Mouse (Mus musculus) C2C12 (cell line): ENCODE results near the gene Vmn1r165. TPM values are rescaled to one million over a fixed set of nuclear protein-coding genes. Genes with fewer than 3 reads are reported as not detected.
"Not testable (repeated sequence)": the region's sequence is repeated elsewhere in the genome, so short reads cannot be mapped to it uniquely, and the experiment has no call there.

Experiments
- H3K27me3 ChIP-seq: one replicate; pipeline ENCODE4 v1.6.1; 2011; ENCODE audit not compliant: control insufficient read depth, insufficient read depth, insufficient read length
- H3K36me3 ChIP-seq: one replicate; pipeline ENCODE4 v1.6.1; 2011; ENCODE audit not compliant: control insufficient read depth, insufficient read depth
- H3K4me3 ChIP-seq: one replicate; pipeline ENCODE4 v1.5.1; 2011; ENCODE audit warnings: mild to moderate bottlenecking, control low read depth; ENCODE audit not compliant: poor library complexity, insufficient read depth, severe bottlenecking
- H3K79me2 ChIP-seq: one replicate; pipeline ENCODE4 v1.6.1; 2011; ENCODE audit not compliant: control insufficient read depth, insufficient read depth
- H3K79me3 ChIP-seq: one replicate; pipeline ENCODE4 v1.6.1; 2011; ENCODE audit warnings: low read depth, control low read depth
- H3ac ChIP-seq: one replicate; pipeline ENCODE3; 2011; ENCODE audit warnings: low read depth; ENCODE audit not compliant: control insufficient read depth, insufficient read length
- long read RNA-seq, 2 experiments: library from polyadenylated mRNA; unstranded; transcript quantifications; one replicate each; pipeline ENCODE4 v2.0.0; 2019 to 2020
- polyA plus RNA-seq: library from polyadenylated mRNA; unstranded; fragments of >200 nt; fragmentation: generic; extraction: Trizol; gene quantifications from one replicate; pipeline ENCODE4 v1.2.1, GENCODE M21; 2012; ENCODE audit warnings: missing spikeins

Vmn1r165 gene
- not detected for polyA plus RNA-seq
- long read RNA-seq, experiment 1, result 0 reads
- long read RNA-seq, experiment 2, result 0 reads

DNA sequence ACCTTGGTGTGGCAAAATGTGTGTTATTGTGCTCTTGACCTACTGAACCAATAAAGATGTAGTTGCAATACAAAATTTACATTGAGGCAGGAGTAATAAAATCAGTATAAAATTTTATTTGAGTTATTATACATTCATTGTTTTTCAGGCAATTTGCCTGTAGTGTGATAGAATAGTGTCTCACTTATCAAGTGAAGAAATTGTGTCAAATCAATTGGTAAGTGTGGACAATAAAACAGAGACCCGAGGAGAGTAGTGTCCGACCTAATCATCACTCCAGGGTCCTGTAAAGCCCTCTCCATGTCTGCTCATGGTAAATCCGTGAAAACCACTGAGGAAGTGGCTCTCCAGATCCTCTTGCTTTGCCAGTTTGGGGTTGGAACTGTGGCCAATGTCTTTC lies at the start of gene Vmn1r165:
Gene Vmn1r165, plus strand, starts transcription at position 301 of the 400 bp plus-strand sequence.
- not testable (repeated sequence) for H3K27me3 ChIP-seq, H3K79me2 ChIP-seq, H3K36me3 ChIP-seq, H3K4me3 ChIP-seq, H3ac ChIP-seq, H3K79me3 ChIP-seq

DNA sequence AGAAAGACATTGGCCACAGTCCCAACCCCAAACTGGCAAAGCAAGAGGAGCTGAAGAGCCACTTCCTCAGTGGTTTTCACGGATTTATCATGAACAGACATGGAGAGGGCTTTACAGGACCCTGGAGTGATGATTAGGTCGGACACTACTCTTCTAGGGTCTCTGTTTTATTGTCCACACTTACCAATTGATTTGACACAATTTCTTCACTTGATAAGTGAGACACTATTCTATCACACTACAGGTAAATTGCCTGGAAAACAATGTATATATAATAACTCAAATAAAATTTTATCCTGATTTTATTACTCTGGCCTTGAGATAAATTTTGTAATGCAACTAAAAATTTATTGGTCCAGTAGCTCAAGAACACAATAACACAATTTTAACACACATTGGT lies 34.5 kb downstream of the Vmn1r165 start, which contains the start of gene Vmn1r166:
Gene Vmn1r166, minus strand, starts transcription at position 101 of the 400 bp plus-strand sequence.
- H3ac ChIP-seq, H3K4me3 ChIP-seq, H3K27me3 ChIP-seq, H3K79me2 ChIP-seq, H3K79me3 ChIP-seq, H3K36me3 ChIP-seq: not testable (repeated sequence)

Other genes with a start within 250 kb of the Vmn1r165 start
- gene Gm4214, start 232.7 kb upstream of the Vmn1r165 start, polyA plus RNA-seq, result not detected
- not detected for gene Gm4216, start 197.4 kb upstream of the Vmn1r165 start, polyA plus RNA-seq
- gene Vmn1r163, start 161.8 kb upstream of the Vmn1r165 start, polyA plus RNA-seq, result not detected
- not detected for gene Gm8720, start 149.9 kb upstream of the Vmn1r165 start, polyA plus RNA-seq
- not detected for gene Gm10662, start 72.9 kb upstream of the Vmn1r165 start, polyA plus RNA-seq
- gene Vmn1r166, start 34.4 kb downstream of the Vmn1r165 start, polyA plus RNA-seq, result not detected
- not detected for gene Gm6902, start 61.6 kb downstream of the Vmn1r165 start, polyA plus RNA-seq
- 1.7 TPM for gene Nlrp4e, start 83.9 kb downstream of the Vmn1r165 start, polyA plus RNA-seq
- gene Nlrp5, start 168.6 kb downstream of the Vmn1r165 start, polyA plus RNA-seq, result not detected